Mouse (Mus musculus) splenic B cell, adult 2 months (primary cell): ENCODE results near the gene Hddc2.

Experiments
- DNase-seq: peaks from one replicate; pipeline ENCODE4 v3.0.0-alpha.2; 2011; ENCODE audit warnings: low read depth, low spot score
- H3K27me3 ChIP-seq: 2 replicates; pipeline ENCODE4 v1.6.1; 2012; ENCODE audit warnings: mild to moderate bottlenecking, low read length, moderate library complexity, mixed read lengths; ENCODE audit not compliant: control insufficient read depth, poor library complexity, insufficient read depth, severe bottlenecking
- H3K36me3 ChIP-seq: 2 replicates; pipeline ENCODE4 v1.6.1; 2012; ENCODE audit warnings: mild to moderate bottlenecking, low read length, moderate library complexity, mixed read lengths; ENCODE audit not compliant: control insufficient read depth, poor library complexity, insufficient read depth, severe bottlenecking

The Hddc2 gene

DNA sequence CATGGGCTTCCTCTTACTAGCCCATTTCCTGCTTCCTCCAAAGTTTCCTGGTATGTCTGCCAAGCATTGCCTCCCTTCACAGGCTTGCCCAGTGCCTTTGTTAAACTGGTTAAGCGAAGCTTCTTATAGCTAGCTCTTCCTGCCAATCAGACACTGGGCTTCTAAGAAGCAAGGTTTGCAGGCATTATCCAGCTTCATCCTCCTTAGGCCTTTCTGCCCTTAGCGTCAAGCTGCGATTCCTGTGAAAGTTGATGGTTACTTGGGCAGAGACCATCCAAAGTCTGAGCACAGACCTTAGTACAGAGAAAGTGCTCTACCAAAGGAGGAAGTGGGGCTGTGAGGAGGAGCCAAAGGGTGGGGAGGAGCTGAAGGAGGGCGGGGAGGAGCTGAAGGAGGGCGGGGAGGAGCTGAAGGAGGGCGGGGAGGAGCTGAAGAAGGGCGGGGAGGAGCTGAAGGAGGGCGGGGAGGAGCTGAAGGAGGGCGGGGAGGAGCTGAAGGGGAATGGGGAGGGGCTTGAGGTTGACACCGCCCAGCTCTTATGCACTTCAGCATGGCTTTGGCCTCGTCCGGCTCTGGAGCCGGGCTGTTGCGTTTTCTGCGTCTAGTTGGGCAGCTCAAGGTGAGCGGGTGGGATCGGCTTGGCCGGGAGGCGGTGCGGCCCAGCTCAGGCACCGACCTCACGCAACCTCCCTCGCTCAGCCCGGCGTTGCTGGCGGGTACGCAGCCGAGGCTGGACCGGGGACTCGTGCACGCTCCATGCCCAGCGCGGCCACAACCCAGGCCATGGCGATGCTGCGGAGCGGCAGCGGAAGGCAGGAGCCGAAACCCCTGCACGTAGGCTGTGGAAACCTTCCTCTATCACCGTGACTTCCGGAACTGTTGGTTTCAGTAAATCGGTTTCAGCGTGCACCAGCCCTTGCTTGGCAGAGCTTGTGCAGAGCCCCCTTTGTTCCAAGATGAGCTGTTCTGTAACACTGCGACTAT, at the start of gene Hddc2:
Gene Hddc2, plus strand, starts transcription at position 519 of the 984 bp plus-strand sequence.
- peak; percentile 93 for DNase-seq
- H3K27me3 ChIP-seq: no peaks in the 10 kb centered on the region
- no peaks in the 10 kb centered on the region; the same call in 1 of the 2 replicates for H3K36me3 ChIP-seq

DNA sequence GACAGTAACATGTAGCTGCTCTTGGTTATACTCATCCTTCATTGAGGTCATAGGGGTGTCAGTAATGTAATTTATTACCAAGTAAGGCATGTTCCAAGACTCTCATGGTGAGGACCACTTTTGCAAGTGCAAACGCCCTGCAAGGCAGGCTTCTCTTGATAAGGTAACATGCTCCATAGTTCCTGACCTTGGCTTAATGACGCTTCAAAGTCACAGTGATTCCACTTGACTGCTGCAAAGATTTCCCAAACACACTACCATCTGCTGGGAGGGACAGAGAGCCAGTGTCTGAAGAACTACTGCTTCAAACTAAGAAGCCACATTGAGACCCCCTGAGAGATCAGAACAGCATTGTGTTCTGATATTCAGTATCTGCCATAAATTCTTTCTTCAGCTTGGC, 40.4 kb upstream of the Hddc2 start:
- DNase-seq: no peak
- H3K36me3 ChIP-seq: no peaks in the 10 kb centered on the region

DNA sequence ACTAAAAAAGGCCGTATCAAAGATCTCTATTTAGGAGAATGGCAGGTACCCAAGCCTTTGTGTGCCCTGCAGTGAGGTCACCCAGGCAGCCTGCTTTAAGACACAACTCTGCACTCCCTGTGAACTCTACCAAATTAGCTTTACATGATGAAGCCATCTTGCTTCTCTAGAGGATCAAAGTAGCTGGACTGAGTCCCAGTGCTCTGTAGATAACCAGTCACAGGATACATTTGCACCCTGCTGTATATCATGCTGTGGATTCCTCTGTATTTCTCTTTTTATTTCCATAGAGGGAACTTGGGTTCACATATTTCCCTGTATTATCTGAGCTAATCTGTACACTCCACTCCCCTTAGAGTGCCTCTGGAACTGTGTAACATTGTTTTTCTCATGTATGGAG, 40.0 kb upstream of the Hddc2 start:
- no peaks in the 10 kb centered on the region for H3K36me3 ChIP-seq
- no peaks in the 10 kb centered on the region for H3K27me3 ChIP-seq
- no peak for DNase-seq

More for the DNA sequence above, 40.4 kb upstream of the Hddc2 start:
- H3K27me3 ChIP-seq: no peaks in the 10 kb centered on the region

DNA sequence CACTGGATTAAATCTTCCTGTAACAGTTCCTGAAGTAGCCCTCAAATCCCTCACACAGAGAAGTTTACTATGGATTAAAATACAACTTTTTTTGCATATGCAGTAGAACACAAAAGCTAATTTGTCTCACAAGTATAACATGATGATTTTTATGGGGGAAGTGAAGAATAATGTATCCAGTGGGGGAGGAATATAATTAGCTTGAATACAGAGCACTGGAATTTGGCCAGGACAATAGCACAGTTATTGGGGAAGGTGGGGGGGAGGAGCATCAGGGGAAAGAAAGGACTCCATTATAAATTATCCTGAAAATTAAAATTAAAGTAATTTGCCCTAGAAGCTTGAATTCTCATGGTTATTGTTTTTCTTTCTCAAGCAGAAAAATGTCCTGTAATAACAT, 25.4 kb upstream of the Hddc2 start:
- no peaks in the 10 kb centered on the region for H3K36me3 ChIP-seq

DNA sequence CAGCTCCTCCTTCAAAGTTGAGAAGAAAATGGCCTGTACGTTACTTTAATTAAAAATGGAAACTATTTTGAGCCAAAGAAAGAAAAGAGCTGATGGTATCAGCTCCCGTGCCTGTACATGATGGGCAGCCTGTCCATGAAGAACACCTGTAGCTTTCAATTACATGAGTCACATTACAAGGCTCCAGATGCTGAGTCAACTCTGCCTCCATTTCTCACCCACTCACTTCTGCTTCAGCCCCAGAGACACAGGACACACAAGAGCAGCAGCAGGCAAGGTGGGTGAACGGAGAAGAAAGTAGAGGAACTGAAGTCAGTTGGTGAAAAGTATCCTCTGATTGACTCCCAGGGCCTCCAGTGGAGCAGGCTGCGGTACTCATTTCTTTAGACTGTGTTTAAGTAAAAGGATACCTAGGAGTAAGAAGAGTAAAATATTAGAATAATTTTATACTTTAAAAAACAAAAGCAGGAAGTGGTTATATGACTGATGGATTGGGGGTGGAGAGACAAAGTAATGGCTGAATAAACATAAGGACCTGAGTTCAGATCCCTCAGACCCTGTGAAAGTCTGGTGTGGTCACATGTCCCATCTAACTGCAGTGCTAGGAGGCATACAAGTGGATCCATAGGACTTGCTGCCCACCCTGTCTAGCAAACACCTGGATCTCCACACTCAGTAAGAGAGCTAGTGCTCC, 24.3 kb upstream of the Hddc2 start:
- no peak for DNase-seq
- H3K36me3 ChIP-seq: no peaks in the 10 kb centered on the region
- H3K27me3 ChIP-seq: no peaks in the 10 kb centered on the region

More for the DNA sequence above, 25.4 kb upstream of the Hddc2 start:
- no peaks in the 10 kb centered on the region for H3K27me3 ChIP-seq
- no peak for DNase-seq

DNA sequence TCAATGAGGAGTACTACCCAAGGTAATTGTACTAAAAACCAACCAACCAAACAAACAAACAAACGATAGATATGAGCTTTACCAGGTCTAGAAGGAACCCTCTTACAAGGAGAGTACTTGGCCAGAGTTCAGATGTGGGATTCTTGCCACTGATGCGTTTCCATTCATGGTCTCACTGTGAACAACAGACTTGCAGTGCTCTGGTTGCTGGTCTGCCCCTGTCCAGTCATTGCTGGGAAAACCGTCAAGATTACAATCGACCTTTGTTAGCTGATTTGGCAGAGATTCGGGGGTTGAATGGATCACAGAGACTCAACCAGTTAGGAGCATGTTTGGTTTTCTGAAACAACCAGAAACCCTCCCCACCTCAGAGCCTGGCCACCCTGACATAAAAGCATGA, 17.5 kb upstream of the Hddc2 start:
- H3K36me3 ChIP-seq: no peaks in the 10 kb centered on the region
- H3K27me3 ChIP-seq: no peaks in the 10 kb centered on the region
- no peak for DNase-seq

DNA sequence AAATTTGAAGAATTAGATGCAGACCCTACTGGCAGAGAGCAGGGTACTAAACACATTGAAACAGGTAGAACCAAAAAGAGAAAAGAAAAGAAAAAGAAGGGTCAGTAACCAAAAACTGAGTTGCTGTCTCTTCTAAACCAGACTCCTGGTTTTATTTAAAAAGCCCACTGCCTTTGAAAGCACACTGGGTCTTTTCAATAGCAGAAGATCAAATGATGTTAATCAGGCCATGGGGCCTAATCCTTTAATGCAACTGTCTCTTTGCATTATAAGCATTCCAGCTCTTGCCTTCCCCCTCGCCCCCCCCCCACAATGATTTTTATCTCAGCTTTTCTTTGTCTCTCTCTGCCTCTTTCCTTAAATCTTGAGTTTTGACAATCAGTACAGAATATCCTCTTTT, 16.7 kb upstream of the Hddc2 start:
- H3K27me3 ChIP-seq: no peaks in the 10 kb centered on the region
- no peak for DNase-seq

DNA sequence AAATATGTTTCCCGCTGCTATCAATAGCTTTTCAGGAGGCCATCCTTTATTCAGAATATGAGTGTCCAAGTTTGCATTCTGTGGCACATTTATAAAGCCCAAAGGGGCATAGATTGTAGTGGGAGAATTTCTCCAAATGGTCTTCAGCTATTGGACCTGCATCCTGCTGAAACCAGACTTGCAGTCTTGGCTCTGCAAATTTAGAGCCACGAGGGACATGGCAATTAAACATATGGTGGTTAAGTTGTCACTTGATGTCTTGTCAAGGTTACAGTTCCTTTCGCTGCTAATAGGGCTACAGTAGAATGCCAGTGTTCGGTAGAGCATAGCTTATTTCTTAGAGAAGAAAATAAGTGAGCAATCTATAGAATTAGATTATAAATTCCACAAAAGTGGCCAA, 16.1 kb upstream of the Hddc2 start:
- no peaks in the 10 kb centered on the region for H3K27me3 ChIP-seq
- no peak for DNase-seq
- H3K36me3 ChIP-seq: no peaks in the 10 kb centered on the region

More for the DNA sequence above, 16.7 kb upstream of the Hddc2 start:
- H3K36me3 ChIP-seq: no peaks in the 10 kb centered on the region

DNA sequence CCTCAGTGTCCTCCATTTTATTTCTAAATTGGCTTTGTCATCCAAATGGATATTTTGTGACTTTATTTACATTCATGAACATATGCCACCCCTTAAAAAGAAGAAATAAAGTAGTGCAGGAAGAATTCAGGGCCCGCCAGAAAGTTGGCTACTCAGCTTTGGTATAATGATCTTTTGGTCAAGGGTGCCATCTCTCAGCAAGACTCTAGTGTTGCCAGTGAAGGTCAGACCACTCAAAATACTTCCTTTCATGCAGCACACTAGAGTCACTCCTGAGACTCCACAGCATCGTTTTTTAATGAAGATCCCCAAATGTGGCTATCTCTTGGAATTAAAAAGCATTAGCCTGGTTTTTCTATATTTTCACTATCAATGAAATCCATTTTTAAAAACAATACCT, 14.9 kb upstream of the Hddc2 start:
- Histone ChIP-seq H3K27me3 (no peaks in the 10 kb centered on the region), H3K36me3 (no peaks in the 10 kb centered on the region)
- no peak for DNase-seq

DNA sequence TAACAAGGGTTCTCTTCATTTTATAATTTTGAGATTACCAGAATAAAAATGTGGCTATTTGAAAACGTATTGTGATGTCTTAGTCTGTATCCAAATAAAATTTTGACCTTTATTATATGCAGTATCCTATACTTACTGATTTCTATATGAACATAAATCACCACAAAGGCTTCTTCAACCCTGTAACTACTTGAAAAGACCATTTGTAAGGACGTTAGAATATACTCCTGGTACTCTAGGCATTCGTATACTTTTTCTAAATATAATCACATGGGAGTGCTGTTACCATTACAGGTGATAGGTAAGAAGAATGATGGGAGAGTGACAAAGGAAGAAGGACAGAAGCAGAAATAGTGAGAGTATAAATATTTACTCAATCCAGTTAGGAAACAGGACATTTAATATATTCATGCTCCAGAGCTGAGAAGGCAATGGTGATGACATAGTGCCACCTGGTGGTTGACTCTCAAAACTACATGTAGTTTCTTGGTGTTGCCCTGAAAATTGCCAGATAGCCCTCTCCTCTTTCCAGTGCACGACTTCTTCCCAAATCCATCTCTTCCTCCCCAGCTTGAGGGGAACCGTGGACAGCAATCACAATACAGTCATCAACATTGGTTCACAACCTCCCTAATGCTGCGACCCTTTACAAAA, 14.1 kb upstream of the Hddc2 start:
- peak; percentile 70 for DNase-seq
- Histone ChIP-seq H3K36me3 (no peaks in the 10 kb centered on the region), H3K27me3 (no peaks in the 10 kb centered on the region)

DNA sequence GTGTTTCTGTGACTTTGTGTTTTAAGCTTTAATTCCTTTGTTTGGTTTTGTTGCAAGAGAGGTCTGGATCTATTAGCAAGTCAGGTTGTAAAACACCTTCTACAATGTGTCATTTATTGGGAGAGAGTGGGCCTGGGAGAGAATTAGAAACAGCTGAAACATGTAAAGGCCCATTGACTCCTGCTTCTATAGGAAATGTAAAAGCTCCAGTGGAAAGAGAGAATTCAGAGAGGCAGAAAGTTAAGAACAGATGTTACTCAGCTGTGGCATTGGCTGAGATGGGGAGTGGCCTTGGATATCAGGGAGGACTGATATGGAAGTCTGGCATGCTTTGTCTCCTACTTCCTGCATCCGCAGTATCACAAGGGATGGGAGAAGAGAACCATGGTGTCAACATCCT, 12.9 kb upstream of the Hddc2 start:
- DNase-seq: no peak

DNA sequence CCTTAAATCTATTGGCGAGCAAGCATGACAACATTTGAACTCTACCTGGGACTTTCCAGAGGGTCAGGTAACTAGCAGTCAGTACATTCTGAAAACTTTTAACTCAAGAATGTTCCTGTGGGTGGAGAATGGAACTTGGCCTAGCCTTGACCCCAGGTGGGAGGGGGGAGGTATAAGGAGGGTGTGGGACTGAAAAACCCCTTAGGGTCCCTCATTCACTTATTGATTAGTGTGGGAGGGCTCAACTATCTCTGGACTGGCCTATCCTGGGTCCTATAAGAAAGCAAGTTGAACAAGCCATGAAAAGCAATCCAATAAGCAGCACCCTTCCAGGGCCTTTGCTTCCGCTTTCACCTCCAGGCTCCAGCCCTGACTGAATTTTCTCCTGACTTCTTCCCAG, 9.7 kb upstream of the Hddc2 start:
- DNase-seq: no peak

More for the DNA sequence above, 12.9 kb upstream of the Hddc2 start:
- Histone ChIP-seq H3K27me3 (no peaks in the 10 kb centered on the region), H3K36me3 (no peaks in the 10 kb centered on the region)

DNA sequence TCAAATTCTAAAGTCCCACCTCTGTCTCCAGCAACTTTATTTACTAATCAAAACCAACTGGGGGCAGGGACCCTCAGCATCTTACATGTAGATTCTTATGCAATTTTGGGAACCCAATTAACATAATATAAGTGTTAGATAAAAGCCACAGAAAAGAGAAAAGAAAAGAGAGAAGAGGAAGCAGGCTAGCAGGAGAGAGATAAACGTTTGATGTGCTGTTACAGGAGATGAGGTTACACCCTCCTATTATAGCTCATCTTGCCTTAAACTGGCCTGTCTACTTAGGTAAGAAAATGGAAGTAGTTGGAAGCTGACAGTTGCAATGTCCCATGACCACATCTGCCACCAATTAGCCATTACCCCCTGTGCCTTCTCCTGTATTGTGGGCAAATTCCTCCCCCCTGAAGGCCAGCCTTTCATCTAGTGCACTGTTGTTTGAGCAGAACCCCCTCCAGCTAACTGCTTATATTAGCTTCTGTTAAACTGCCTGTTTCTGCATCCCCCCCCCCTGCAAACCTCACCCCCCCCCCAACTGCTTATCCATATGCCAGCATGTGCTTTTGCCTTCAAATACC, 6.1 kb upstream of the Hddc2 start:
- no peaks in the 10 kb centered on the region for H3K27me3 ChIP-seq
- H3K36me3 ChIP-seq: no peaks in the 10 kb centered on the region
- DNase-seq: no peak

More for the DNA sequence above, 9.7 kb upstream of the Hddc2 start:
- H3K36me3 ChIP-seq: no peaks in the 10 kb centered on the region
- no peaks in the 10 kb centered on the region for H3K27me3 ChIP-seq

DNA sequence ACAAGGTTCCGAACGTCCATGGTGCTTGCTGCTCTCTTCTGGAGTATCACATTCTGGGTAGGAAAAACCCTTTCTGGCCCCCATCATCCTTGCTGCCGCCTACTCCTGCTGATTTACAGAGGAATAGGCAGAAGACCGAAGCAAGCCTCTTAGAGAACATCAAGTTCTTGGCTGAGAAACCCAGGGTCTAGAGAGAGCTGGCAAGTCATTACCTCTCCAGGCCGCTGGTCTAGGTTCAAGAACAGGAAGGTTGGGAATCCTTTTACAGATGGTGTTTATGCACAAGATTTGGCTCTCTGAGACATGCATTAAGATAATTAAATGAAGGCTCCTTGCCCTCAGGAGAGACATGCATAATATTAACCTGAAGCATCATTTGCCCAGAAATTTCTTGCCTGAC, 5.3 kb downstream of the Hddc2 start:
- DNase-seq: no peak
- H3K36me3 ChIP-seq: peaks cover 6% of the 10 kb centered on the region; the same call in 1 of the 2 replicates
- no peaks in the 10 kb centered on the region for H3K27me3 ChIP-seq
